Mouse (Mus musculus): ENCODE data around the gene Mapkap1. TPM values are rescaled to one million over a fixed set of nuclear protein-coding genes. Genes with fewer than 3 reads are reported as not detected.

Gene Mapkap1
- polyA plus RNA-seq, 1 experiment from 2014 or later = 62.1 TPM

DNA sequence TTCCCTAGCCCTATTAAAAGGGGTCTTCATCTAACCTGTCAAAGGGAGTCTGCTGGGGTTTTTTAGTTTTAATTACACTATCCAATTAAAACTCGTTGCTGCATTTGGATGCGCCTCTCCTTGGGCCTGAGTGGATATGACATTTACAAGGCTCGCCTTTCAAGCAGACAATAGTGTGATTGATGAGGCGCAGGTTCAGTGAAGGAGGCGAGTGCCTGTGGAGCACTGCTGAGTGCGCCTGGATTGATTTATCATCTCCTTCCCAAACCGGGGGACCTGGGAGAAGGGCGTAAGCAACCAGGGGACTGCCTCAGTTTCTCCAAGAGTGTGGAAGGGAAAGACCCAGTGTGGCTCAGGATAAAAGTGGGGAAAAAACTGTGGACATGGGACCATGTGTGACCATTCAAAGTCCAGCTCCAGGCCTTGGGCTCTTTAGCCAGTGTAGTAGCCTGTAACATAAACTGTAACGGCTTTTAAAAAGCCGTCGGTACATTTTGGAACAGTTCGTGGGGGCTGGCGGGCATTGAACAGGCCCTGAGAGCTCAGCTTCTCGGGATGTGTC, 197.2 kb downstream of the Mapkap1 start:
- Histone ChIP-seq H3K4me3 (ENCODE audit: low read depth, low read length) (no peak overlapping the region), H3K27ac (ENCODE audit: low read length) (no peak overlapping the region), H3K4me2 (replicated peaks; ENCODE audit: low read depth, low read length) (no peak overlapping the region), H3K9ac (replicated peaks; ENCODE audit: low read depth) (no peak overlapping the region), H3K9me3 (ENCODE audit: low read length) (no peaks in the 10 kb centered on the region), H3K4me1 (ENCODE audit: insufficient read depth, low read depth, low read length) (no peaks in the 10 kb centered on the region), H3K27me3 (replicated peaks; ENCODE audit: insufficient read depth, low read length) (no peaks in the 10 kb centered on the region), H3K36me3 (ENCODE audit: insufficient read depth, low read length) (no peaks in the 10 kb centered on the region)
- 68% methylated on average over 14 of the region's 14 CpGs for WGBS
- DNase-seq (ENCODE audit: low spot score) (no peak), ATAC-seq (no peak)
- no peak for TF ChIP-seq EP300 (IDR thresholded peaks at IDR 0.05)
- no peak for TF ChIP-seq CTCF (IDR thresholded peaks at IDR 0.05)

DNA sequence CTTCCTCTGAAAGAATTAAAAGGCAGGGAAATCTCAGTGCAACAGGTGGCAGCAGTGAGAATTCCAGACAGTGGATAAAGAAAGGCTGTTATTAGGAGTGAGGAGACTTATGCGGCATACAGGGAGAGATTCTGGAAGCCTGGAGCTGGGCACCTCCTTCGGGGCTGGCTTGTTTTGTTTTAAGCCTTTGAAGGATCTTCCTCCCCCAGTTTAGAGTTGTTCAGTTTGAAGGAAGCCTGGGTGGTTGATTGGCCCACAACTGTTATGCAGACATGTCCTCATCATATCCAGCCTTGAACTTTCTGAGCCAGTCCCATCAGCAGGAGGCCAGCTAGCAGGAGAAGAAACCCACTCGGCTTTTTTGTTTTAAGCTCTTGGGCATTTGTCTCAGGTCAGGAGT, 198.5 kb downstream of the Mapkap1 start:
- no peak overlapping the region for H3K4me2 ChIP-seq (replicated peaks; ENCODE audit: low read depth, low read length)
- no peaks in the 10 kb centered on the region for H3K27me3 ChIP-seq (replicated peaks; ENCODE audit: insufficient read depth, low read length)
- WGBS = 66% methylated on average over 3 of the region's 3 CpGs
- TF ChIP-seq CTCF (IDR thresholded peaks at IDR 0.05) (peak; percentile 15; the same call in 1 of the 2 replicates), EP300 (IDR thresholded peaks at IDR 0.05) (no peak)
- H3K9me3 ChIP-seq (ENCODE audit: low read length) = no peaks in the 10 kb centered on the region
- H3K4me1 ChIP-seq (ENCODE audit: insufficient read depth, low read depth, low read length) = no peaks in the 10 kb centered on the region
- no peak for ATAC-seq
- H3K9ac ChIP-seq (replicated peaks; ENCODE audit: low read depth) = no peak overlapping the region
- no peak overlapping the region for H3K27ac ChIP-seq (ENCODE audit: low read length)
- DNase-seq (ENCODE audit: low spot score) = no peak
- H3K4me3 ChIP-seq (ENCODE audit: low read depth, low read length) = no peak overlapping the region
- no peaks in the 10 kb centered on the region for H3K36me3 ChIP-seq (ENCODE audit: insufficient read depth, low read length)

GRCm38 (mm10) chr2:34608917-34609316, 202.3 kb downstream of the Mapkap1 start:
- Histone ChIP-seq H3K4me2 (replicated peaks; ENCODE audit: low read depth, low read length) (no peak overlapping the region), H3K4me1 (ENCODE audit: insufficient read depth, low read depth, low read length) (no peaks in the 10 kb centered on the region), H3K9me3 (ENCODE audit: low read length) (no peaks in the 10 kb centered on the region), H3K27me3 (replicated peaks; ENCODE audit: insufficient read depth, low read length) (no peaks in the 10 kb centered on the region), H3K9ac (replicated peaks; ENCODE audit: low read depth) (no peak overlapping the region), H3K27ac (ENCODE audit: low read length) (no peak overlapping the region), H3K4me3 (ENCODE audit: low read depth, low read length) (no peak overlapping the region), H3K36me3 (ENCODE audit: insufficient read depth, low read length) (no peaks in the 10 kb centered on the region)
- no peak for ATAC-seq
- WGBS = 57% methylated on average over 3 of the region's 3 CpGs
- no peak for DNase-seq (ENCODE audit: low spot score)
- TF ChIP-seq EP300 (IDR thresholded peaks at IDR 0.05) (no peak), CTCF (IDR thresholded peaks at IDR 0.05) (no peak)

DNA sequence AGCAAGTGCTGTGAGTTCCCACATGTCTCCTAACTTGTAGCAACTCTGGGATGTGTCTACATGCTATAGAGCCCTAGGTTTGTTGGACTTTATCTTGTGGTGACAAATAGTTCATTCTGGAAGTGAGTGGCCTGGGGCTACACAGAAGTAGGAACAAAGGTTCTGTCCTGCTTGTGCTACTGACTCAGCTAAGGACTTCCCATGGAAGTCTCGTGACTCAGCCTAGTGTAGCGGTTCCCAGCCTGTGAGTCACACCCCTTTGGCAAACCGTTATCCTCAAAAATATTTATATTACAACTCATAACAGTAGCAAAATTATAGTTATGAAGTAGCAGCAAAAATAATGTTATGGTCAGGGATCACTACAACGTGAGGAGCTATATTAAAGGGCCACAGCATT, 202.9 kb downstream of the Mapkap1 start:
- 67% methylated on average over 4 of the region's 4 CpGs for WGBS
- Histone ChIP-seq H3K27ac (ENCODE audit: low read length) (no peak overlapping the region), H3K4me1 (ENCODE audit: insufficient read depth, low read depth, low read length) (no peaks in the 10 kb centered on the region), H3K36me3 (ENCODE audit: insufficient read depth, low read length) (no peaks in the 10 kb centered on the region), H3K9ac (replicated peaks; ENCODE audit: low read depth) (no peak overlapping the region), H3K9me3 (ENCODE audit: low read length) (no peaks in the 10 kb centered on the region), H3K4me2 (replicated peaks; ENCODE audit: low read depth, low read length) (no peak overlapping the region), H3K4me3 (ENCODE audit: low read depth, low read length) (no peak overlapping the region), H3K27me3 (replicated peaks; ENCODE audit: insufficient read depth, low read length) (no peaks in the 10 kb centered on the region)
- TF ChIP-seq CTCF (IDR thresholded peaks at IDR 0.05) = no peak
- TF ChIP-seq EP300 (IDR thresholded peaks at IDR 0.05) = no peak
- no peak for DNase-seq (ENCODE audit: low spot score)
- no peak for ATAC-seq

- no peak overlapping the region for H3K9ac ChIP-seq (replicated peaks; ENCODE audit: low read depth)
- no peaks in the 10 kb centered on the region for H3K27me3 ChIP-seq (replicated peaks; ENCODE audit: insufficient read depth, low read length)
- H3K36me3 ChIP-seq (ENCODE audit: insufficient read depth, low read length) = no peaks in the 10 kb centered on the region; the same call in 1 of the 2 replicates
- ATAC-seq (no peak), DNase-seq (ENCODE audit: low spot score) (peak; percentile 30)
- no peak overlapping the region for H3K4me2 ChIP-seq (replicated peaks; ENCODE audit: low read depth, low read length)
- H3K9me3 ChIP-seq (ENCODE audit: low read length) = no peaks in the 10 kb centered on the region
- no peak overlapping the region for H3K4me3 ChIP-seq (ENCODE audit: low read depth, low read length)
- WGBS = 47% methylated on average over 10 of the region's 10 CpGs
- TF ChIP-seq CTCF (IDR thresholded peaks at IDR 0.05) (no peak), EP300 (IDR thresholded peaks at IDR 0.05) (no peak)
- no peaks in the 10 kb centered on the region for H3K4me1 ChIP-seq (ENCODE audit: insufficient read depth, low read depth, low read length)
- no peak overlapping the region for H3K27ac ChIP-seq (ENCODE audit: low read length)
Observed at GRCm38 (mm10) chr2:34620778-34621415, 214.3 kb downstream of the Mapkap1 start.

- DNase-seq (ENCODE audit: low spot score) (no peak), ATAC-seq (no peak)
- Histone ChIP-seq H3K27me3 (replicated peaks; ENCODE audit: insufficient read depth, low read length) (no peaks in the 10 kb centered on the region), H3K9ac (replicated peaks; ENCODE audit: low read depth) (no peak overlapping the region), H3K9me3 (ENCODE audit: low read length) (no peaks in the 10 kb centered on the region), H3K4me1 (ENCODE audit: insufficient read depth, low read depth, low read length) (no peaks in the 10 kb centered on the region), H3K4me2 (replicated peaks; ENCODE audit: low read depth, low read length) (no peak overlapping the region), H3K4me3 (ENCODE audit: low read depth, low read length) (no peak overlapping the region), H3K27ac (ENCODE audit: low read length) (no peak overlapping the region), H3K36me3 (ENCODE audit: insufficient read depth, low read length) (no peaks in the 10 kb centered on the region; the same call in 1 of the 2 replicates)
- TF ChIP-seq EP300 (IDR thresholded peaks at IDR 0.05) (no peak), CTCF (IDR thresholded peaks at IDR 0.05) (no peak)
- WGBS = 77% methylated on average over 8 of the region's 8 CpGs
Observed at GRCm38 (mm10) chr2:34621485-34621884, 214.9 kb downstream of the Mapkap1 start.

All from lung, postnatal 0 days (tissue).